23 mouse cellular contexts compared by ENCODE assay signal in the genomic region with DNA sequence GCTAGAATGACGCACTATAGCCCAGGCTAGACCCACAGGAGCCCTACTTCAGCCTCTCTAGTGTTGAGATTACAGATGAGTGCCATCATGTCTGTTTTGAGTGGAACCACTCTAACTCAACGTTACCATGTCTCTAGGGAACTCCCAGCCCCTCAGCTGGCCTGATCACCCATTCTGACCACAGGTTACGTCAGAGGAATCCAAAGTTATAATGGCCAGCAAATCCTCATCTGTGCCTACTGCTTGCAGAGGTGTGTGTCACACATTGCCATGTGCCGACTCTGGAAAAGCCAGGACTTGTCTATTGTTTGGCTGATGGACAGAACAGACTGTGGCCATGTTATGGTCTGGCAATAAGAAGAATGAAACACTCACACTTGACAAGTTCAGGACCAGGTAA. TPM values are rescaled to one million over a fixed set of nuclear protein-coding genes. Genes with fewer than 3 reads are reported as not detected.
A peak's percentile ranks its signal among the peaks of the same experiment; 100 is the strongest.
DNase-seq lines count a peak whose midpoint lies in the region; ATAC-seq and TF ChIP-seq lines count a peak whose summit lies in the region.
"Had no signal": no experiment of that assay in that cellular context is flagged by ENCODE, and none has a peak within 500 bp of the region (broad histone marks: within the 10 kb centered on the region; RNA-seq: fewer than 3 reads in every experiment).

No protein-coding gene starts in this region.

- peak; percentile 87 for DNase-seq in heart, adult 11 months
- no peak for DNase-seq in heart, adult 18-20 months
- DNase-seq in spleen, adult 2 months (ENCODE audit: low read depth in 1 of 2, low spot score in 2 of 2), result no peak
- DNase-seq in spleen, postnatal 4 days (ENCODE audit: low spot score in 2 of 2), result no peak
- no peak for DNase-seq in liver, embryonic 13.5 days
- DNase-seq in kidney, adult 2 months, result no peak
- DNase-seq in hindbrain, embryonic 11.5 days (ENCODE audit: low spot score), result no peak
- DNase-seq: adrenal gland, postnatal 36 days; cerebellum, adult 9-10 months; gastrocnemius, postnatal 25 days; heart, postnatal 4 days; kidney, adult 9 months; left cerebral cortex, postnatal 4 days; lung, postnatal 10 days had no signal

- H3K4me2 ChIP-seq in liver, embryonic 13.5 days, result no peak overlapping the region
- H3K4me2 ChIP-seq in hindbrain, embryonic 11.5 days (replicated peaks; ENCODE audit: low read depth, low read length), result no peak overlapping the region
- H3K4me2 ChIP-seq: embryonic facial prominence, embryonic 12.5 days; midbrain, embryonic 13.5 days; neural tube, embryonic 12.5 days; stomach, embryonic 15.5 days had no signal

- H3K4me3 ChIP-seq in spleen, adult 2 months (ENCODE audit: extremely low read depth, insufficient read depth, insufficient read length), result no peak overlapping the region
- no peak overlapping the region for H3K4me3 ChIP-seq in liver, embryonic 13.5 days (replicated peaks)
- no peak overlapping the region for H3K4me3 ChIP-seq in kidney, adult 2 months (ENCODE audit: insufficient read depth, low read depth, low read length)
- H3K4me3 ChIP-seq in hindbrain, embryonic 11.5 days (ENCODE audit: low read depth, low read length), result no peak overlapping the region
- H3K4me3 ChIP-seq: embryonic facial prominence, embryonic 12.5 days; erythroblast, embryonic 14.5 days; heart, embryonic 10.5 days; left cerebral cortex, adult 2 months; midbrain, embryonic 13.5 days; neural tube, embryonic 12.5 days; stomach, embryonic 15.5 days had no signal

- H3K4me1 ChIP-seq in spleen, adult 2 months (ENCODE audit: control insufficient read depth, insufficient read depth, insufficient read length), result peaks cover 60% of the 10 kb centered on the region
- H3K4me1 ChIP-seq in liver, embryonic 13.5 days (replicated peaks), result peaks cover 68% of the 10 kb centered on the region
- peaks cover 14% of the 10 kb centered on the region for H3K4me1 ChIP-seq in kidney, adult 2 months (ENCODE audit: control insufficient read depth, insufficient read depth, low read length)
- no peaks in the 10 kb centered on the region for H3K4me1 ChIP-seq in hindbrain, embryonic 11.5 days (replicated peaks; ENCODE audit: control insufficient read depth, insufficient read depth, low read length)

- no peaks in the 10 kb centered on the region for H3K9me3 ChIP-seq in liver, embryonic 13.5 days (replicated peaks)
- H3K9me3 ChIP-seq in hindbrain, embryonic 11.5 days (ENCODE audit: control insufficient read depth, low read length), result no peaks in the 10 kb centered on the region
- H3K9me3 ChIP-seq: embryonic facial prominence, embryonic 12.5 days; heart, embryonic 10.5 days; midbrain, embryonic 13.5 days; neural tube, embryonic 12.5 days; stomach, embryonic 15.5 days had no signal

- no peak overlapping the region for H3K9ac ChIP-seq in liver, embryonic 13.5 days
- H3K9ac ChIP-seq in hindbrain, embryonic 11.5 days (ENCODE audit: low read depth, low read length), result no peak overlapping the region
- H3K9ac ChIP-seq: embryonic facial prominence, embryonic 12.5 days; midbrain, embryonic 13.5 days; neural tube, embryonic 12.5 days; stomach, embryonic 15.5 days had no signal

- peak overlapping the region; percentile 94 for H3K27ac ChIP-seq in spleen, adult 2 months (ENCODE audit: insufficient read depth, low read length)
- H3K27ac ChIP-seq in liver, embryonic 13.5 days, result peak overlapping the region; percentile 68
- no peak overlapping the region for H3K27ac ChIP-seq in kidney, adult 2 months (ENCODE audit: insufficient read depth, low read depth, low read length)
- no peak overlapping the region for H3K27ac ChIP-seq in hindbrain, embryonic 11.5 days (ENCODE audit: low read depth, low read length)
- H3K27ac ChIP-seq: embryonic facial prominence, embryonic 12.5 days; hindbrain, postnatal 0 days; left cerebral cortex, adult 2 months; midbrain, embryonic 13.5 days; neural tube, embryonic 12.5 days had no signal

- no peaks in the 10 kb centered on the region for H3K27me3 ChIP-seq in spleen, adult 2 months (ENCODE audit: control insufficient read depth, insufficient read depth, low read length)
- no peaks in the 10 kb centered on the region for H3K27me3 ChIP-seq in liver, embryonic 13.5 days
- H3K27me3 ChIP-seq in kidney, adult 2 months (replicated peaks; ENCODE audit: control insufficient read depth, insufficient read depth, low read length), result no peaks in the 10 kb centered on the region
- no peaks in the 10 kb centered on the region for H3K27me3 ChIP-seq in hindbrain, embryonic 11.5 days (ENCODE audit: control insufficient read depth, insufficient read depth, low read length)
- H3K27me3 ChIP-seq: embryonic facial prominence, embryonic 12.5 days; midbrain, embryonic 13.5 days; neural tube, embryonic 12.5 days; stomach, embryonic 15.5 days had no signal

- TF ChIP-seq POLR2A in spleen, adult 2 months (IDR thresholded peaks at IDR 0.05; ENCODE audit: low read depth, low read length), result no peak
- no peak for TF ChIP-seq POLR2A in kidney, adult 2 months (IDR thresholded peaks at IDR 0.05; ENCODE audit: low read depth, low read length)

- WGBS in spleen, adult 2 months, result 48% methylated on average over 4 of the region's 4 CpGs
- 71% methylated on average over 4 of the region's 4 CpGs for WGBS in liver, embryonic 13.5 days (ENCODE audit: insufficient replicate concordance)
- 85% methylated on average over 4 of the region's 4 CpGs for WGBS in kidney, adult 2 months
- 92% methylated on average over 4 of the region's 4 CpGs for WGBS in hindbrain, embryonic 11.5 days

- TF ChIP-seq CTCF in spleen, adult 2 months (IDR thresholded peaks at IDR 0.05; ENCODE audit: extremely low read depth, insufficient read depth, insufficient read length, insufficient replicate concordance), result no peak
- no peak for TF ChIP-seq CTCF in kidney, adult 2 months (conservative IDR thresholded peaks at IDR 0.05; ENCODE audit: insufficient read depth, insufficient read length, low read depth, low read length)

- peaks cover 37% of the 10 kb centered on the region for H3K36me3 ChIP-seq in spleen, adult 2 months (ENCODE audit: control insufficient read depth, insufficient read depth, low read length)
- H3K36me3 ChIP-seq in liver, embryonic 13.5 days, result peaks cover 48% of the 10 kb centered on the region
- no peaks in the 10 kb centered on the region; the same call in 1 of the 2 replicates for H3K36me3 ChIP-seq in kidney, adult 2 months (ENCODE audit: control insufficient read depth, insufficient read depth, low read length)
- H3K36me3 ChIP-seq in hindbrain, embryonic 11.5 days (ENCODE audit: control insufficient read depth, insufficient read depth, low read length), result 0 out of 2 replicates have a peak, but pooled peaks cover 8% of the 10 kb centered on the region

- no peak for ATAC-seq in liver, embryonic 13.5 days (ENCODE audit: low read depth)
- no peak for ATAC-seq in hindbrain, embryonic 11.5 days (ENCODE audit: low FRiP score)
- ATAC-seq: forebrain, embryonic 14.5 days; hindbrain, postnatal 0 days; midbrain, embryonic 13.5 days had no signal

RNA-seq across cellular contexts. Expression of gene Grk2, which starts 10.6 kb away (rescaled TPM):
- total RNA-seq in heart, adult 18-20 months (2021), result 10 to 100 TPM; 45.9 to 54.9 TPM
- polyA plus RNA-seq in spleen, adult 2 months (2012; rRNA removed), result 301 and 394 TPM in 2 replicates
- polyA plus RNA-seq in liver, embryonic 13.5 days (2015; fragmentation: Nextera tagmentation; extraction: Ambion mirVana), result 10.1 and 10.3 TPM in 2 replicates
- 56.7 and 60.3 TPM in 2 replicates for polyA plus RNA-seq in kidney, adult 2 months (2012; rRNA removed)
- polyA plus RNA-seq in hindbrain, embryonic 11.5 days (2014; fragmentation: Nextera tagmentation; extraction: Ambion mirVana), result 12.5 and 13.9 TPM in 2 replicates

RNA-seq across cellular contexts. Expression of gene Ankrd13d, which starts 12.5 kb away (rescaled TPM):
- 1 to 10 TPM in 1 of 2 experiments, under 1 TPM in 1; 0.92 to 2.1 TPM for total RNA-seq in heart, adult 18-20 months (2021)
- polyA plus RNA-seq in spleen, adult 2 months (2012; rRNA removed), result 16.1 and 17.7 TPM in 2 replicates
- polyA plus RNA-seq in liver, embryonic 13.5 days (2015; fragmentation: Nextera tagmentation; extraction: Ambion mirVana), result 0.57 and 0.74 TPM in 2 replicates
- 4.2 and 5.1 TPM in 2 replicates for polyA plus RNA-seq in kidney, adult 2 months (2012; rRNA removed)
- polyA plus RNA-seq in hindbrain, embryonic 11.5 days (2014; fragmentation: Nextera tagmentation; extraction: Ambion mirVana), result 8.6 and 11.0 TPM in 2 replicates

RNA-seq across cellular contexts. Expression of gene Ssh3, which starts 26.4 kb away (rescaled TPM):
- total RNA-seq in heart, adult 18-20 months (2021), result 1 to 10 TPM; 5.6 to 7.4 TPM
- 43.3 and 51.1 TPM in 2 replicates for polyA plus RNA-seq in spleen, adult 2 months (2012; rRNA removed)
- polyA plus RNA-seq in liver, embryonic 13.5 days (2015; fragmentation: Nextera tagmentation; extraction: Ambion mirVana), result 1.3 and 1.7 TPM in 2 replicates
- polyA plus RNA-seq in kidney, adult 2 months (2012; rRNA removed), result 39.0 and 61.4 TPM in 2 replicates
- polyA plus RNA-seq in hindbrain, embryonic 11.5 days (2014; fragmentation: Nextera tagmentation; extraction: Ambion mirVana), result 2.8 and 3.9 TPM in 2 replicates

Comparison
In these comparisons a context has a peak if more than half of its experiments do, and no peak if none do; other contexts are left out.
1. H3K27ac ChIP-seq: peak in spleen, adult 2 months (single experiment) and liver, embryonic 13.5 days (single experiment); none in kidney, adult 2 months (single experiment) and hindbrain, embryonic 11.5 days (single experiment).